Mouse (Mus musculus) kidney, embryonic 15.5 days (tissue): Measurements from ENCODE around the gene Agbl1. TPM values are rescaled to one million over a fixed set of nuclear protein-coding genes. Genes with fewer than 3 reads are reported as not detected.

Experiments
- ATAC-seq: fragments of 200-750 bp; cut with Nextera tagmentation; replicated peaks from 2 replicates; pipeline ENCODE4 v1.8.0; 2017; ENCODE audit warnings: moderate TSS enrichment; ENCODE audit not compliant: low FRiP score
- H3K27ac ChIP-seq: fragments of 300-500 bp; sonication (generic); 2 replicates; pipeline ENCODE4 v1.5.1; 2015; ENCODE audit warnings: mild to moderate bottlenecking, inconsistent platforms
- H3K27me3 ChIP-seq: fragments of 300-500 bp; sonication (generic); 2 replicates; pipeline ENCODE4 v1.6.1; 2015; ENCODE audit warnings: inconsistent platforms
- H3K36me3 ChIP-seq: fragments of 300-500 bp; sonication (generic); 2 replicates; pipeline ENCODE4 v1.6.1; 2015; ENCODE audit warnings: inconsistent platforms
- H3K4me1 ChIP-seq: fragments of 300-500 bp; sonication (generic); 2 replicates; pipeline ENCODE4 v1.6.1; 2015; ENCODE audit warnings: inconsistent platforms
- H3K4me2 ChIP-seq: fragments of 300-500 bp; sonication (generic); 2 replicates; pipeline ENCODE4 v1.6.1; 2015; ENCODE audit warnings: moderate library complexity, mild to moderate bottlenecking, inconsistent platforms
- H3K4me3 ChIP-seq: fragments of 300-500 bp; sonication (generic); replicated peaks from 2 replicates; pipeline ENCODE4 v1.5.1; 2015; ENCODE audit warnings: mild to moderate bottlenecking, inconsistent platforms
- H3K9ac ChIP-seq: fragments of 300-500 bp; sonication (generic); 2 replicates; pipeline ENCODE4 v1.6.1; 2015; ENCODE audit warnings: mild to moderate bottlenecking, inconsistent platforms
- H3K9me3 ChIP-seq: fragments of 300-500 bp; sonication (generic); replicated peaks from 2 replicates; pipeline ENCODE4 v1.6.1; 2016; ENCODE audit warnings: inconsistent platforms
- WGBS: fragments of 180-500 bp; shearing (Covaris S2); methylation state at CpG from one replicate; pipeline ENCODE4 v1.1.7; 2015; ENCODE audit warnings: mixed read lengths; 5-methylcytosine and 5-hydroxymethylcytosine counted together
- polyA plus RNA-seq: library from polyadenylated mRNA; unstranded; fragments of >200 nt; fragmentation: Nextera tagmentation; extraction: Ambion mirVana; gene quantifications from 2 replicates; pipeline ENCODE4 v1.2.1, GENCODE M21; 2015

Gene Agbl1
- polyA plus RNA-seq, 1 experiment from 2014 or later, result 0.09 TPM

GRCm38 (mm10) chr7:77095153-77095552, 865.5 kb downstream of the Agbl1 start:
- H3K27ac ChIP-seq, result no peak overlapping the region
- no peaks in the 10 kb centered on the region for H3K36me3 ChIP-seq
- no peak overlapping the region for H3K4me2 ChIP-seq
- no peaks in the 10 kb centered on the region for H3K9me3 ChIP-seq
- H3K4me3 ChIP-seq, result no peak overlapping the region
- no peaks in the 10 kb centered on the region for H3K4me1 ChIP-seq
- ATAC-seq, result no peak
- H3K9ac ChIP-seq, result no peak overlapping the region
- WGBS, result 58% methylated on average over 2 of the region's 2 CpGs
- H3K27me3 ChIP-seq, result no peaks in the 10 kb centered on the region

- Histone ChIP-seq H3K27ac (no peak overlapping the region), H3K36me3 (no peaks in the 10 kb centered on the region), H3K4me1 (no peaks in the 10 kb centered on the region), H3K4me2 (no peak overlapping the region), H3K9me3 (no peaks in the 10 kb centered on the region), H3K9ac (no peak overlapping the region), H3K4me3 (no peak overlapping the region), H3K27me3 (no peaks in the 10 kb centered on the region)
- 100% methylated on average over 1 of the region's 1 CpGs for WGBS
- ATAC-seq, result no peak
Measured at GRCm38 (mm10) chr7:77114021-77114420, 884.3 kb downstream of the Agbl1 start.

GRCm38 (mm10) chr7:77129045-77129444, 899.4 kb downstream of the Agbl1 start:
- no peaks in the 10 kb centered on the region for H3K36me3 ChIP-seq
- peaks cover 10% of the 10 kb centered on the region for H3K4me1 ChIP-seq
- no peak overlapping the region for H3K4me3 ChIP-seq
- H3K4me2 ChIP-seq, result no peak overlapping the region
- no peaks in the 10 kb centered on the region for H3K9me3 ChIP-seq
- no peak overlapping the region for H3K9ac ChIP-seq
- H3K27ac ChIP-seq, result no peak overlapping the region
- no peak for ATAC-seq
- H3K27me3 ChIP-seq, result no peaks in the 10 kb centered on the region
- WGBS, result 26% methylated on average over 1 of the region's 1 CpGs

- Histone ChIP-seq H3K9ac (no peak overlapping the region), H3K4me2 (peak overlapping the region; percentile 26; the same call in 1 of the 2 replicates), H3K27ac (no peak overlapping the region), H3K4me3 (no peak overlapping the region), H3K36me3 (no peaks in the 10 kb centered on the region), H3K4me1 (peaks cover 10% of the 10 kb centered on the region), H3K9me3 (no peaks in the 10 kb centered on the region), H3K27me3 (no peaks in the 10 kb centered on the region)
- peak; percentile 76; the same call in 1 of the 2 replicates for ATAC-seq
- 12% methylated on average over 7 of the region's 7 CpGs for WGBS
Measured at GRCm38 (mm10) chr7:77131950-77132349, 902.3 kb downstream of the Agbl1 start.

- no peaks in the 10 kb centered on the region for H3K9me3 ChIP-seq
- peak; percentile 54; the same call in 1 of the 2 replicates for ATAC-seq
- no peak overlapping the region for H3K4me3 ChIP-seq
- peaks cover 10% of the 10 kb centered on the region for H3K4me1 ChIP-seq
- no peak overlapping the region for H3K27ac ChIP-seq
- H3K9ac ChIP-seq, result no peak overlapping the region
- 56% methylated on average over 15 of the region's 15 CpGs for WGBS
- H3K4me2 ChIP-seq, result no peak overlapping the region
- H3K36me3 ChIP-seq, result no peaks in the 10 kb centered on the region
- H3K27me3 ChIP-seq, result no peaks in the 10 kb centered on the region
Measured at GRCm38 (mm10) chr7:77132615-77133420, 903.1 kb downstream of the Agbl1 start.

GRCm38 (mm10) chr7:77134860-77135259, 905.2 kb downstream of the Agbl1 start:
- no peak overlapping the region for H3K9ac ChIP-seq
- H3K4me3 ChIP-seq, result no peak overlapping the region
- 92% methylated on average over 2 of the region's 2 CpGs for WGBS
- no peaks in the 10 kb centered on the region for H3K27me3 ChIP-seq
- H3K27ac ChIP-seq, result no peak overlapping the region
- peaks cover 10% of the 10 kb centered on the region for H3K4me1 ChIP-seq
- ATAC-seq, result no peak
- no peak overlapping the region for H3K4me2 ChIP-seq
- H3K36me3 ChIP-seq, result no peaks in the 10 kb centered on the region
- no peaks in the 10 kb centered on the region for H3K9me3 ChIP-seq

GRCm38 (mm10) chr7:77138707-77139106, 909.0 kb downstream of the Agbl1 start:
- no peaks in the 10 kb centered on the region for H3K9me3 ChIP-seq
- no peak for ATAC-seq
- H3K9ac ChIP-seq, result no peak overlapping the region
- no peak overlapping the region for H3K4me2 ChIP-seq
- no peaks in the 10 kb centered on the region for H3K4me1 ChIP-seq
- no peak overlapping the region for H3K27ac ChIP-seq
- H3K27me3 ChIP-seq, result no peaks in the 10 kb centered on the region
- no peaks in the 10 kb centered on the region for H3K36me3 ChIP-seq
- no peak overlapping the region for H3K4me3 ChIP-seq

- Histone ChIP-seq H3K4me2 (no peak overlapping the region), H3K9me3 (no peaks in the 10 kb centered on the region), H3K36me3 (no peaks in the 10 kb centered on the region), H3K9ac (no peak overlapping the region), H3K4me1 (peaks cover 7% of the 10 kb centered on the region), H3K27ac (no peak overlapping the region), H3K27me3 (no peaks in the 10 kb centered on the region), H3K4me3 (no peak overlapping the region)
- ATAC-seq, result no peak
- 77% methylated on average over 3 of the region's 3 CpGs for WGBS
Measured at GRCm38 (mm10) chr7:77147527-77147926, 917.8 kb downstream of the Agbl1 start.

- Histone ChIP-seq H3K27ac (no peak overlapping the region), H3K4me1 (peaks cover 9% of the 10 kb centered on the region), H3K4me3 (no peak overlapping the region), H3K9ac (no peak overlapping the region), H3K9me3 (no peaks in the 10 kb centered on the region), H3K36me3 (no peaks in the 10 kb centered on the region), H3K4me2 (no peak overlapping the region), H3K27me3 (no peaks in the 10 kb centered on the region)
- 74% methylated on average over 4 of the region's 4 CpGs for WGBS
- ATAC-seq, result no peak
Measured at GRCm38 (mm10) chr7:77148820-77149219, 919.1 kb downstream of the Agbl1 start.

GRCm38 (mm10) chr7:77149846-77150245, 920.2 kb downstream of the Agbl1 start:
- H3K27ac ChIP-seq, result no peak overlapping the region
- no peak overlapping the region for H3K4me2 ChIP-seq
- H3K9me3 ChIP-seq, result no peaks in the 10 kb centered on the region
- no peak for ATAC-seq
- no peak overlapping the region for H3K4me3 ChIP-seq
- H3K36me3 ChIP-seq, result no peaks in the 10 kb centered on the region
- H3K9ac ChIP-seq, result no peak overlapping the region
- peaks cover 9% of the 10 kb centered on the region for H3K4me1 ChIP-seq
- H3K27me3 ChIP-seq, result no peaks in the 10 kb centered on the region
- WGBS, result 83% methylated on average over 2 of the region's 2 CpGs

GRCm38 (mm10) chr7:77152393-77152792, 922.7 kb downstream of the Agbl1 start:
- H3K27me3 ChIP-seq, result no peaks in the 10 kb centered on the region
- ATAC-seq, result peak; percentile 88
- H3K9me3 ChIP-seq, result no peaks in the 10 kb centered on the region
- H3K4me2 ChIP-seq, result no peak overlapping the region
- H3K27ac ChIP-seq, result peak overlapping the region; percentile 42; the same call in 1 of the 2 replicates
- H3K36me3 ChIP-seq, result no peaks in the 10 kb centered on the region
- WGBS, result 23% methylated on average over 3 of the region's 3 CpGs
- no peak overlapping the region for H3K4me3 ChIP-seq
- peaks cover 9% of the 10 kb centered on the region for H3K4me1 ChIP-seq
- no peak overlapping the region for H3K9ac ChIP-seq

- Histone ChIP-seq H3K27me3 (no peaks in the 10 kb centered on the region), H3K4me2 (no peak overlapping the region), H3K27ac (peak overlapping the region; percentile 42; the same call in 1 of the 2 replicates), H3K36me3 (no peaks in the 10 kb centered on the region), H3K9me3 (no peaks in the 10 kb centered on the region), H3K9ac (no peak overlapping the region), H3K4me1 (peaks cover 9% of the 10 kb centered on the region), H3K4me3 (no peak overlapping the region)
- no peak for ATAC-seq
- 52% methylated on average over 1 of the region's 1 CpGs for WGBS
Measured at GRCm38 (mm10) chr7:77152909-77153308, 923.2 kb downstream of the Agbl1 start.

- no peak for ATAC-seq
- 89% methylated on average over 1 of the region's 1 CpGs for WGBS
- no peak overlapping the region for H3K27ac ChIP-seq
- no peaks in the 10 kb centered on the region for H3K27me3 ChIP-seq
- no peak overlapping the region for H3K4me3 ChIP-seq
- H3K9me3 ChIP-seq, result no peaks in the 10 kb centered on the region
- no peaks in the 10 kb centered on the region for H3K36me3 ChIP-seq
- no peak overlapping the region for H3K4me2 ChIP-seq
- no peaks in the 10 kb centered on the region for H3K4me1 ChIP-seq
- H3K9ac ChIP-seq, result no peak overlapping the region
Measured at GRCm38 (mm10) chr7:77164921-77165320, 935.2 kb downstream of the Agbl1 start.
